12 mouse cellular contexts compared by ENCODE assay signal in the genomic region with DNA sequence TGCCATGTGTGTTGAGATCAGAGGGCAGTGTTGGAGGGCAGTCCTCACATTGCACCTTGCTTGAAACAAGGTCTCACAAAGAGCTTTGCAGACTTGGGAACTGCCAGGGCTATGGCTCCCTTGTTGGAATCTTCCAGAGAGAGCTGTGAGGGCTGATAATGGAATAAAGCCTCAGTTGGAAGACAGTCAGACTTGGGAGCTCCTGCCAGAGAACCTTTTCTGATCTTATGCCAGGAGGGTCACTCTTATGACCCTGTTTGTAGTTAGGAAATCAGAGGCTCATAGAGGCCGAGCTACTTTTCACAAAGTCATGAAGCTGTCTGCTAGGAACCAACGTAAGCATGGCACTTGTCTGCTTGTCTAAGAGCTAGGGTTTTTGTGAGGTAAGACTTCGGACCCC.
DNase-seq lines count a peak whose midpoint lies in the region; ATAC-seq and TF ChIP-seq lines count a peak whose summit lies in the region.
"Had no signal": no experiment of that assay in that cellular context is flagged by ENCODE, and none has a peak within 500 bp of the region (broad histone marks: within the 10 kb centered on the region; RNA-seq: fewer than 3 reads in every experiment).

No protein-coding gene starts in this region.

- H3K36me3 ChIP-seq in limb, embryonic 10.5 days, result no peaks in the 10 kb centered on the region
- no peaks in the 10 kb centered on the region for H3K36me3 ChIP-seq in midbrain, postnatal 0 days (ENCODE audit: insufficient read depth, low read length)
- H3K36me3 ChIP-seq: embryonic facial prominence, embryonic 15.5 days; forebrain, embryonic 15.5 days had no signal

- no peaks in the 10 kb centered on the region for H3K9me3 ChIP-seq in limb, embryonic 10.5 days (replicated peaks)
- no peaks in the 10 kb centered on the region for H3K9me3 ChIP-seq in midbrain, postnatal 0 days (ENCODE audit: low read length)
- H3K9me3 ChIP-seq: embryonic facial prominence, embryonic 15.5 days; forebrain, embryonic 15.5 days had no signal

- DNase-seq in kidney, adult 18-20 months, result peak; percentile 22
- no peak for DNase-seq in kidney, postnatal 4 days
- DNase-seq in adrenal gland, adult 8-10 months, result peak; percentile 59
- peak; percentile 29 to 60 for DNase-seq in adrenal gland, postnatal 36 days
- DNase-seq in limb, embryonic 10.5 days (ENCODE audit: low spot score), result no peak
- DNase-seq in layer of hippocampus, adult 8-10 months (ENCODE audit: low spot score in 2 of 2), result no peak
- DNase-seq in midbrain, postnatal 0 days (ENCODE audit: low spot score), result no peak
- DNase-seq: cerebellum, adult 11-12 months; retina, postnatal 1 day had no signal

- no peak overlapping the region for H3K4me2 ChIP-seq in midbrain, postnatal 0 days (ENCODE audit: low read depth, low read length, poor library complexity, severe bottlenecking)
- H3K4me2 ChIP-seq: embryonic facial prominence, embryonic 15.5 days; forebrain, embryonic 15.5 days had no signal

- H3K27me3 ChIP-seq in limb, embryonic 10.5 days (ENCODE audit: low read depth, poor library complexity, severe bottlenecking), result no peaks in the 10 kb centered on the region
- H3K27me3 ChIP-seq in midbrain, postnatal 0 days (ENCODE audit: insufficient read depth, low read length), result no peaks in the 10 kb centered on the region
- H3K27me3 ChIP-seq: embryonic facial prominence, embryonic 15.5 days; forebrain, embryonic 15.5 days had no signal

- WGBS in limb, embryonic 10.5 days, result 89% methylated on average over 3 of the region's 3 CpGs
- WGBS in midbrain, postnatal 0 days, result 76% methylated on average over 3 of the region's 3 CpGs

- H3K9ac ChIP-seq in midbrain, postnatal 0 days (replicated peaks; ENCODE audit: low read length, poor library complexity, severe bottlenecking), result no peak overlapping the region
- H3K9ac ChIP-seq: embryonic facial prominence, embryonic 15.5 days; forebrain, embryonic 15.5 days had no signal

- no peak for ATAC-seq in midbrain, postnatal 0 days (ENCODE audit: low FRiP score)
- ATAC-seq: CD4-positive, CD25-positive, alpha-beta regulatory T cell, adult 4 months; forebrain, embryonic 15.5 days had no signal

- H3K4me3 ChIP-seq in limb, embryonic 10.5 days, result no peak overlapping the region
- no peak overlapping the region for H3K4me3 ChIP-seq in midbrain, postnatal 0 days (ENCODE audit: low read depth, low read length)
- H3K4me3 ChIP-seq: embryonic facial prominence, embryonic 15.5 days; forebrain, embryonic 15.5 days had no signal

- H3K27ac ChIP-seq in limb, embryonic 10.5 days, result peak overlapping the region; percentile 71; the same call in 1 of the 2 replicates
- no peak overlapping the region for H3K27ac ChIP-seq in midbrain, postnatal 0 days (ENCODE audit: low read depth, low read length)
- H3K27ac ChIP-seq: embryonic facial prominence, embryonic 15.5 days; forebrain, embryonic 15.5 days had no signal

- H3K4me1 ChIP-seq in limb, embryonic 10.5 days, result peaks cover 25% of the 10 kb centered on the region
- no peaks in the 10 kb centered on the region for H3K4me1 ChIP-seq in midbrain, postnatal 0 days (ENCODE audit: insufficient read depth, low read length)
- H3K4me1 ChIP-seq: forebrain, embryonic 15.5 days had no signal

- TF ChIP-seq CTCF in midbrain, postnatal 0 days (IDR thresholded peaks at IDR 0.05), result no peak

Comparison
In these comparisons a context has a peak if more than half of its experiments do, and no peak if none do; other contexts are left out.
1. DNase-seq: peak in kidney, adult 18-20 months (single experiment), adrenal gland, adult 8-10 months (single experiment) and adrenal gland, postnatal 36 days (2 of 2); none in kidney, postnatal 4 days (0 of 2), limb, embryonic 10.5 days (single experiment), layer of hippocampus, adult 8-10 months (0 of 2) and midbrain, postnatal 0 days (single experiment).